Mouse (Mus musculus): ENCODE results near the gene Vps4b. TPM values are rescaled to one million over a fixed set of nuclear protein-coding genes. Genes with fewer than 3 reads are reported as not detected.

Gene Vps4b
- polyA plus RNA-seq (2012; rRNA removed; ENCODE audit: low replicate concordance), result 14.6 and 18.9 TPM in 2 replicates

DNA sequence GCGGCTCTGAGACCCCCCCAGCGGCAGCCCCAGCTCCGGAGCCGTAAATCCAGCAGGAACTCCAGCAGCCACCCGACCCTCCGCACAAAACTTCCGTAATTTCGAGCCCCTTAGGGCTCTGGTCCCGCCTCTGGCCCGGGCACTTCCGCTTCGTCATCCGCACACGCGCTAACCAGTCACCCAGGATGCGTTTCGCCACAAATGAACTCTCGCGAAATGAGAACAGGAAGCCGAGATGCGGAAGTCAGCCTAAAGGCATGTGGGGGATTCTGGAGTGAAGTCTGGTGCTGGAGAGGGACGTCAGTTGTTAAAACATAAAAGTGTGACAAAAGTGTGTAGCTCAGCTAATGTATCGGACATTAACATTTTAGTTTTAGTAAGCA is at the start of gene Vps4b:
Gene Vps4b, minus strand, starts transcription at position 187 of the 383 bp plus-strand sequence.

DNA sequence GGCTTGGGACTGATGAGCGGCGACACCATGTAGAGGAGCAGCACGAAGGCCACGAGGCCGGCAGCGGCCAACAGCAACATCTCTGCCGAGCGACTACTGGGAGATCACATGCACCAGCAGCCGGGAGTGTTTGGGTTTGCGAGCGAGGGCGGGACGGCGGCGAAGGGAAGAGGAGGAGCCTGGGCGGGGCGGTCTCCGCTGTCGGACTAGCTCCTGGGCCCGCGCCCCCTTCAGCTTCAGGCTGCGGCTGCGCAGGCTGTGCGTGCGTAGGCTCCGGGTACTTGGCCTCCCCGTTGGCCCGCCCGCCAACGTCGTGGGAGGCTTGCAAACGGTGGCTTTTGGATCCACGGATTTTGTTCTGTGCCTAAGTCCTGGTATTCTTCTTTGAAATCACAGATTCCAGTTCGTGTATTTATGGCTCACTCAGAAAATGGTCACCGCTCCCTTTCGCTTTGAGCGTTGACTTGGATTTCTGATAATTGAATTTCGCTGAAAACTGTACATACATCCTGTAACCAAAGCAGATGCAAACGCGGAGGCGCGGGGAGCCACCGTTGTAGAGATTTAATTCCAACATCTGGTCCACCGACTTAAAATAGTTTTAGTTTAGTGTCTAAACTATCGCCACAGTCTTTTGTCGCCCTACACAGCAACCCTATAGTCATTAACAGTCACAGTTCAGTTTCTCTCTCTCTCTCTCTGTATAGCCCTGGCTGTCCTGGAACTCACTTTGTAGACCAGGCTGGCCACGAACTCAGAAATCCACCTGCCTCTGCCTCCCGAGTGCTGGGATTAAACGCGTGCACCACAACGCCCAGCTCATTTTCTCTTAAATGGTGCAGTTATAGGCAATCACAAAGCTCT is 36.7 kb downstream of the Vps4b start, which contains the start of gene Kdsr:
Gene Kdsr, minus strand, starts transcription at position 156 of the 864 bp plus-strand sequence.

Other genes starting within 250 kb of the Vps4b start
- 3.2 and 7.1 TPM in 2 replicates for gene Bcl2, start 82.5 kb downstream of the Vps4b start, polyA plus RNA-seq (2012; rRNA removed; ENCODE audit: low replicate concordance)
- gene Kdsr, start 37.0 kb downstream of the Vps4b start, polyA plus RNA-seq (2012; rRNA removed; ENCODE audit: low replicate concordance), result 21.2 and 28.9 TPM in 2 replicates
- 1.9 and 5.8 TPM in 2 replicates for gene Serpinb5, start 64.4 kb upstream of the Vps4b start, polyA plus RNA-seq (2012; rRNA removed; ENCODE audit: low replicate concordance)
- 0.13 TPM in 1 of 2 replicates, not detected in the other for gene Serpinb12, start 137.7 kb upstream of the Vps4b start, polyA plus RNA-seq (2012; rRNA removed; ENCODE audit: low replicate concordance)
- gene Serpinb13, start 184.3 kb upstream of the Vps4b start, polyA plus RNA-seq (2012; rRNA removed; ENCODE audit: low replicate concordance), result not detected in 2 replicates

Data from mammary gland, adult 2 months (tissue).